Mouse (Mus musculus) G1E (cell line): ENCODE results near the gene Cers6.

Experiments used
- CTCF ChIP-seq: IDR thresholded peaks from 2 replicates; pipeline ENCODE4 v1.5.1; 2012; ENCODE audit warnings: low read depth, low read length, inconsistent platforms, mixed read lengths
- GATA1 ChIP-seq: IDR thresholded peaks from 2 replicates; pipeline ENCODE4 v1.6.1; 2012; ENCODE audit warnings: borderline replicate concordance, low read length, inconsistent platforms, mixed read lengths
- POLR2AphosphoS5 ChIP-seq: IDR thresholded peaks from 2 replicates; pipeline ENCODE4 v1.6.1; 2012; ENCODE audit warnings: low read depth, low read length, inconsistent platforms; ENCODE audit not compliant: insufficient replicate concordance
- TAL1 ChIP-seq: conservative IDR thresholded peaks from 2 replicates; pipeline ENCODE4 v1.6.1; 2012; ENCODE audit warnings: low read depth, low read length, inconsistent platforms, mixed read lengths

DNA sequence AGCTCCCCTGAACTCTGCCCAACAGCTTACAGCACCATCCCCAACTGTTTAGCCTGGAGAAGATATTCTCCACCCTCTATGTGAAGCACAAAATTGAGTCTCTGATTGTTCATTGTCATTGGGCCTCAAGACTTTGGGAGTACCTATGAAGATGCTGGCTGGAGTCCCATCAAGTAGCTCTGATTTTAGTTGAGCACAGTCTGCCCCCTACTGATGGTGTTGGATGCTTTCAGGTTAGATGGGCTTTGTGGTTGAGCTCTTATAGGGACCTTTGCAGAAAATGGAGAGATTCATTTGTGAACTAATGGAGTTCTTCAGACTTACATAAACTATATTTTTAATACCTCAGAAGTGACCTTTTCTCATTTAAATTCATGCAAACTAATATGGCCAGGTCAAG lies 200.1 kb downstream of the Cers6 start:
- TF ChIP-seq CTCF (no peak), GATA1 (no peak), TAL1 (no peak), POLR2AphosphoS5 (no peak)
